Mouse (Mus musculus) right cerebral cortex, postnatal 25 days (tissue): ENCODE measurements at regions not wholly inside any gene's neighbourhood (a gene's known extent, or its start where the extent isn't known, plus 50 kb on each side); places are given as distances from the start of the nearest gene placed in this dataset.

ENCODE experiments used
- DNase-seq: peaks from one replicate; pipeline ENCODE4 v3.0.0; 2022

GRCm38 (mm10) chr15:88490316-88491090, 109.6 kb upstream of the Zdhhc25 start:
- DNase-seq: no peak

GRCm38 (mm10) chr15:88491091-88491366, 109.1 kb upstream of the Zdhhc25 start:
- no peak for DNase-seq

DNA sequence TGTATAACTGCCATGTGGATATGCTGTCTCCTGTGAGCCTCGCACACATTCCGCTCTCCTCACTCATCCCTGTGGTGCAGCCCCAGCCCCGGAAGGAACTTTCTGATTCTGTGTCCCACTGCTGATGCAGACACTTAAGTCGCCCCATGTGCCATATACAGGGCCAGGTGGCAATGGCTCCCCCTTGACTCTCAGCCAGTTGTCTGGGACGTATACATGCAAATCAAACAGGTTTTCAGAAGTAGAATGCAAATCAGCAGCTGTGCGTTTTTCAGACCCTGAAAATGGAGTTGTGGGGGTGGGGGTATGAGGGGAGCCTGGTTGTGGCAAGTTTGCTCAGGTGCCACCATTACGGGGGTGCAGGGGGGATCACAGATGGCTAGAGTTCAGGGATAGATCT, 102.1 kb upstream of the Zdhhc25 start:
- DNase-seq: no peak

DNA sequence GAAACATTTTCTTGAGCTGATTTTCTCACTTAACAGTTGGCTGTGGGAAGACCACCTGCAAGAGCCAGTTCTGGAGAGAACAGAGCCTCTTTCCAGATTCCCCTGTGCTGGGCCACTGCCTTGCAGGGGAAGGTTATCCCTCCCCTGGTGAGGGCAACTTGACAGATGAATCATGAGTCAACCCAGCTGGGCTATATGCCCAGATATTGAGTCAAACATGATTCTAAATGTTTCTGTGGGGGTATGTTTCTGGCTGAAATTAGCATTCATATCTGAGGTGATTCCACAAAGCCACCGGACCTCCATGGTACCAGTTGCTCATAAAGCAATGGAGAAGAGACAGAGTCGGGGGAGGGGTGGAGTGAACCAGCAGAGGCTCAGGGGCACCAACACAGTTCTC, 97.8 kb upstream of the Zdhhc25 start:
- no peak for DNase-seq

GRCm38 (mm10) chr15:88503896-88504295, 96.2 kb upstream of the Zdhhc25 start:
- DNase-seq: no peak

GRCm38 (mm10) chr15:88505491-88506119, 94.5 kb upstream of the Zdhhc25 start:
- no peak for DNase-seq

DNA sequence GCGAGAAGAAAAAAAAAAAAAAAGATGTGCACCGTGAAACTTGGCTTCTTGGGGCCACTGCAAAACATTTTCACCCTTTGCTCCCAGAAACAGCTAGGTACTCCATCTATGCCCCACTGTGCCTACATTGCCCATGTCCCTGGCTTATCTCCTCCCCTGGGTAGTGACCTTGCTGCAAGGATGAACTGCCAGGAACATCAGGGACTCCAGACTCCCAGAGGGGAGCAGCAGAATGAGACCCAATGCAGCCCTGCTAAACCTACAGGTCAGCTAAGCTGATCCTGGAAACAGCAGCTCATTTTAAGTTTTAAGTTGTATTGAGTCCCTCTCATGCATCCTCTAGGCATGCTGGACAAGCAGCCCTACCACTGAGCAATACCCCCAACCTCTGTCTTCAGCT, 92.2 kb upstream of the Zdhhc25 start:
- DNase-seq: no peak

DNA sequence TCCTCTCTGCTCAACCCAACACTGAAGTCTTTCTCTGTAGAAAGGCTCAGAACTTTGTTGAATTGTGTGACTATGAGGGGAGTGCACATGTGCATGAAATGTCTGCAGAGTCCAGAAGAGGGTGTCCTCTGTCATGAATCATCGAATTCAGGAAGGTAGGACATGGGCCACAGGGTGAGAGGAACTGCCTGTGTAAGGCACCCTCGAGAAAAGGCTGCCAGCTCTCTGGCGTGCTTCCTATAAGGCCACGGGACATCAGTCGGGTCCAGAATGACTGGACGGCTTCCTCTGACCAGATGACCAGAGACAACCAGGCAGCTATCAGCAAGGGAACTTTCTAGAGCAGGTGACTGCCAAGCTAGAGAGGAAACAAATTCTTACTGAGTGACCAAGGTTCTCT, 91.1 kb upstream of the Zdhhc25 start:
- DNase-seq: no peak

GRCm38 (mm10) chr15:88509626-88510025, 90.5 kb upstream of the Zdhhc25 start:
- DNase-seq: peak; percentile 29

DNA sequence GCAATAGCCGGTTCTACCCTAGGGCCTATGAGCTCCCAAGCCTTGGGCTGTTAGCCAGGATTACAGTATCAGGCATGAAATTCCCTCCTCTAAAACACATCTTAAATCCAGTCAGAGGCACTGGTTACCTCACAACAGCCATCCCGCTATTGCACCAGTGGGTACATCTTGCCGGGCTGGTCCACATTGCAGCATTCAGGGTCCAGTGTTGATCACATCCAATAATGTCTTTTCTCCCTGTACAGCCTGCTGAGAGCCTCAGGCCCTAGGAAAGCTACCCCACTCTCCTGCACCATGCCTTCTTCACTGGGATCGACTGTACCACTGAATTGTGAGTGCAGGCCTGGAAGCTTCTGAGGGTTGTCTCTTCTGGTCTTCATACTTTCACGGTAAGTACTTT, 86.0 kb upstream of the Zdhhc25 start:
- DNase-seq: no peak

DNA sequence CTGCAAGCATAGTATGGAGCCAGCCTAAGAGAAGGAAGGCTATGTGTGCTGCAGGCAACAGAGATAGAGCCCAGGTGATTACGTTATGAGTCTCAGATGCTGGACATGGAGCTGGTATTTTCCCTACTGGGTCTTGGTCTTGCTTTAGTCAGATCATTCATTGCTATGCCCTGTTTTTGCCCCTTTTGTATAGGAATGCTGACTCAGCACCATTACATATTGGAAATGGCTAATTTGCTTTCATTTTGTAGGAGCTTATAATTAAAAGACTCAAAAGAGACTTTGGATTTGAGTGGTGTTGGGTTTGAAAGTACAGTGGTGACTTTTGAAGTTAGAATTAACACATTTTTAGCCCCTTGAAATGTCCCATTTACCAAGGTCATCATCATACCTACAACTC, 68.9 kb upstream of the Zdhhc25 start:
- no peak for DNase-seq

- DNase-seq: no peak
These were observed 68.1 kb upstream of the Zdhhc25 start for GRCm38 (mm10) chr15:88532008-88532407.

- no peak for DNase-seq
These were observed 66.7 kb upstream of the Zdhhc25 start for GRCm38 (mm10) chr15:88533354-88533753.

DNA sequence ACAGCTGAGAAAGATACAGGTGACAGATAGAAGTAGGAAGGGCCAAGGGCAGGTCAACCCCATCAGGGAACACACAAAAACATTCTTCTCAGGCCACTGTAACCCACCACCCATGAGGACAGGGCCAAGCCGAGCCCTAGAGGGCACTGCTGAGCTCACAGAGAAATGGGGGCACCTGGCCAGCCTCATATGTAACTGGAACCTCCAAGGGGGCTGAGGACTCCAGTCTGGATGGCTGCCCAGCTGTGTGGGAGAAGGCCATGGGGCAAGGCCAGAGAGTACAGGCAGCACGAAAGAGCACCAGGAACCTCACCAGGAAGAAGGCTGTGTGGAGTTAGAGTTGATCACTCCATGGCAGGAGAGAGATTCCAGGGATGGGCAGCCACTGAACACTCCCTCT, 64.6 kb upstream of the Zdhhc25 start:
- DNase-seq: no peak

- peak; percentile 33 for DNase-seq
These were observed 62.9 kb upstream of the Zdhhc25 start for GRCm38 (mm10) chr15:88537190-88537589.

DNA sequence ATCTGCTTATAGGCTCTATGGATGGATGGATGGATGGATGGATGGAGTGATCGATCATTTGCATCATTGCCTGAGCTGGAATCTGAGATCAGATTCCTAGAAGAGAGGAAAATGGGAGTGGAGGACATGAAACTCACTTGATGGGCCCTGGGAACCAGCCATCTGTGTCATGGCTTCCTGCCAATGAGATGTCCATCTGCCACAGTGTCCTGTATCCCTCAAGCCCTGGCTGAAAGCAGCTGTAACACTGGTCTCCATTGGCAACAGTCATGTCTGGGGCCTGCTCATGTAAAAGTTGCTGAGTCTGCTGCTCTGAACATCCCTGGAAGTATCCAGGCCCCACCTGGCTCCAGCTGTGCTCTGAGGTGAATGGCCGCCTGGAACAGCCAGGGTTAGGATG, 57.5 kb upstream of the Zdhhc25 start:
- DNase-seq: no peak

- no peak for DNase-seq
These were observed 55.9 kb upstream of the Zdhhc25 start for GRCm38 (mm10) chr15:88544216-88544615.

- no peak for DNase-seq
These were observed 51.8 kb upstream of the Zdhhc25 start for GRCm38 (mm10) chr15:88548261-88548660.
